Mouse (Mus musculus): ENCODE measurements around the gene Usp7. TPM values are rescaled to one million over a fixed set of nuclear protein-coding genes. Genes with fewer than 3 reads are reported as not detected.
"Not testable (repeated sequence)": the region's sequence is repeated elsewhere in the genome, so short reads cannot be mapped to it uniquely, and the experiment has no call there.

Usp7 gene
- total RNA-seq, 4 experiments from 2014 or later, result 150 to 185 (median 163) TPM

GRCm38 (mm10) chr16:8783198-8783913 is 8.8 kb downstream of the Usp7 start:
- DNase-seq (ENCODE audit: low spot score in 2 of 2), result no peak

GRCm38 (mm10) chr16:8781660-8782059 is 10.4 kb downstream of the Usp7 start:
- DNase-seq (ENCODE audit: low spot score in 2 of 2), result no peak

GRCm38 (mm10) chr16:8781191-8781590 is 10.9 kb downstream of the Usp7 start:
- no peak for DNase-seq (ENCODE audit: low spot score in 2 of 2)

- DNase-seq (ENCODE audit: low spot score in 2 of 2), result no peak
Observed at GRCm38 (mm10) chr16:8780187-8780586, 11.9 kb downstream of the Usp7 start.

DNA sequence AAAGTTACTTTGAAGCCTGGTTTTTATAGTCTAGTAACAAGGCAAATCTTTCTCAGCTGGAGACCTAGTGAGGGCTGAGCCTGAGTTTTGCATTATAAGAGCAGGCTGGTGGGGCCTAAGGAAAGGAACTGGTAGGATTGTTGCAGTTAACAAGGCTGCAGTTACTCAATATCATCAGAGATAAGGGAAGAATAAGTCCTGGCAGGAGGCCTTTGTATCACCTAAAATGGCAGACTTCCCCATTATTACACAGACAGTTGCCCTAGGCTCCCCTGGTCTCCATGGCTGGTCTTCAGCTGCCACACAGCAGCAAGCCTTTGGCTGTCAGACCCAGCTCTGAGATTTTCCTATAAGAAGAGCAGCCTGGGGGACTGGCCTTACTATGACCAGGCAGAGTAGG is 13.4 kb downstream of the Usp7 start:
- DNase-seq (ENCODE audit: low spot score in 2 of 2), result no peak

GRCm38 (mm10) chr16:8777202-8777601 is 14.9 kb downstream of the Usp7 start:
- DNase-seq (ENCODE audit: low spot score in 2 of 2), result no peak

- DNase-seq (ENCODE audit: low spot score in 2 of 2), result no peak
Observed at GRCm38 (mm10) chr16:8776634-8777033, 15.5 kb downstream of the Usp7 start.

DNA sequence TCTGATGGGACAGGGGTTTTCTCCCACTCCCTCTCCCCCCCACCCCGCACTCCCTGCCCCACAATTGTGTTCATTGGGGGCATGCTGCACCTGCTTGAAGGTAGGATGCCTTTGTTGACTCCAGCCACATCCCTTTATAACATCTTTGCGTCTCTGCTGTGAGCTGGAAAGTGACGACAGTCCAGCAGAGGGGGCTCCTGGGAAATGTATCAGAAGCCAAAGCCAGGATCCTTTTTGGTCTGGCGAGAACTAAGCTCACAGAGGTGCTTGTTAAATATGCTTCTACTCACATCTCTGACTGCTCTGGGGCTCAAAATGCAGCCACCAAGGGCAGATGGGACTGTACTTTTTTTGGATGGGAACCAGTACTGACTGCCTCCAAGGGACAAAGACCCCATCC is 21.0 kb downstream of the Usp7 start:
- DNase-seq (ENCODE audit: low spot score in 2 of 2), result no peak

DNA sequence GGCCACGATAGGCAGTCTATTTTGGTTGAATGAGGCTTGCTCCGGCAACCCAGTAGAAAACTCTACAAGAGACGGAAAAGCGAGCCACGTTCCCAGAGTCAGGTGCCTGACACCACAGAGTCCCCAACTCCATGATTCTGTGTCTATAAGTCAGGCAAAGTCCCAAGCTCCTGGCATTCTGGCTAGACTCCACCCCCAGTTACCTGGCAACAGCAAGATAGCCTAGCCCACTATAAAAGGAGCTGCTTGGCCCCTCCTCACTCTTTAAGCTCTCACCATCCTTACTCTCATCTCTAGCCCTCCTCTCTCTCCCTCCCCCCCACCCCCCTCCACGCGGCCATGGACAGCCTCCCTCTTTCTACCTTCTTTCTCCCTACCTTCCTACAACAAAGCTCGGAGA is 21.8 kb downstream of the Usp7 start:
- not testable (repeated sequence) for DNase-seq (ENCODE audit: low spot score in 2 of 2)

GRCm38 (mm10) chr16:8769466-8769865 is 22.6 kb downstream of the Usp7 start:
- DNase-seq (ENCODE audit: low spot score in 2 of 2), result no peak

DNA sequence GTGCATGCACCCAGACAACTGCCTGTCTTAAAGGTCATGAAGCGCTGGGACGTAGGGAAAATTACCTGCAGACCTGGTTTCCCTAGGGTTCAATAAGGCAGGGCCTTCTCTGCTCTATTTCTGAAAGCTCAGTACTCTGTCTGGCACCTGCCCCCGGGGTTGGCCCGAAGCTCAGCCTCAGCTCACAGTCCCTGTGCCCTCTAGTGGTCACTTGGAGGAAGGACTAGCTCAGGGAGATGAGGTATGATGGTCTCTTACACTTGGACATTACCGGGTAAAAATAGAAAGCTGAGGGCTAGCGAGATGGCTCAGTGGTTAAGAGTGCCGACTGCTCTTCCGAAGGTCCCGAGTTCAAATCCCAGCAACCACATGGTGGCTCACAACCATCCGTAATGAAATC is 23.0 kb downstream of the Usp7 start:
- peak; percentile 38 to 46 for DNase-seq (ENCODE audit: low spot score in 2 of 2)

DNA sequence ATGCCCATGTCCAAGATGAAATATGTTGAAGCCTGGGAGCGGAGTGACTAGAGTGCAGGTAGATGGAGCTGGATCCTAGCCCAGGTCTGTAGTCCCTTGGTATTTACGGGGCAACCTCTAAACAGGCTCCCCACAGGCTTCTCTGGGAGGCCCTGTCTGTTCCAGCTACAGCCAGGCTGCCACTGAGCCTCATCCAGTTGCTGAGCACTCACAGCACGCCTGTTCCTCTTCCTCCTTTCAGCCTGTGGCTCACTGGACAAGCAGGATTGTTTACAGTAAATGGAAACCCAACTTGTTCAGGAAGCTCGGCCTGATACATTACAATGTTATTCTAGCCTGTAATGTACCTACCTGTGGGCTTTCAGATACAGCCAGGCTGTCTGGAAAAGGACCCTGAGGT is 23.5 kb downstream of the Usp7 start:
- DNase-seq (ENCODE audit: low spot score in 2 of 2), result no peak

DNA sequence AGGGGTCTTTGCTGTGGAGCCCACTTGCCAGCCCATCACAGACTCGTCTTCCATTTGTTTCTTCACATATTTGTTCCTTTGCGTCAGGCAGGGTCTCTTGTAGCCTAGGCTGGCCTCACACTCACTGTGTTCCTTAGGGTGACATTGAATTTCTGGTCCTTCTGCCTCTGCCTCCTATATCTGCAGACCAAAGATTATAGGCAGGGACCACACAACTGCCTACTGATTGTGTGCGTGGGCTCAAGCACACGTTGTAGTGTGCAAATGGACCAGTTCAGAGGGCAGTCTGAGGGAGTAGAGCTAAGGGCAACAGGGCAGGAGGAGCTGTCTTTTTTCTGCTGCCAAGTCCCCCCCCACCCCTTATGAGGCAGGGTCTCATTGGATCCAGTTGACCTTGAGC is 24.0 kb downstream of the Usp7 start:
- no peak for DNase-seq (ENCODE audit: low spot score in 2 of 2)

GRCm38 (mm10) chr16:8767133-8768052 is 24.7 kb downstream of the Usp7 start:
- no peak for DNase-seq (ENCODE audit: low spot score in 2 of 2)

- DNase-seq (ENCODE audit: low spot score in 2 of 2), result no peak
Observed at GRCm38 (mm10) chr16:8766196-8766595, 25.9 kb downstream of the Usp7 start.

GRCm38 (mm10) chr16:8764124-8764907 is 27.8 kb downstream of the Usp7 start:
- no peak for DNase-seq (ENCODE audit: low spot score in 2 of 2)

GRCm38 (mm10) chr16:8763028-8763427 is 29.1 kb downstream of the Usp7 start:
- DNase-seq (ENCODE audit: low spot score in 2 of 2), result peak in 1 of 2 experiments; percentile 37

DNA sequence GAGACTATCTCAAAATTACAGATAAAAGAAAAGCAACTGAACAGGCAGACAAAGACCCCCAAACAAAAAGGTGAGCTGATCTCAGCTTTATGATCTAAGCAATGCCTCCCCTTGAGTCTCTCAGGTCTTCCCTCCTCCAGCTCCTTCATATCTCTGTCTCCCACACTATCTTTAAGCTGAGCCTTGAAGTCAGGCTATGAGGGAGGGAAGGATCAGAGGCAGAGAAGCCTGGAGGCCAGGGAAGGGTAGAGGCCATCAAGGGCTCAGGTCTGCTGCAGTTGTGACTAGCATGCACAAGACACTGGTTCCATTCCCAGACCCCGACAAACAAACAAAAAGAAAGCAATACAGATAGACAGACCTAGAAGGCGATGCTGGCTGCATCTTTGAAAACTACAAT is 30.2 kb downstream of the Usp7 start:
- DNase-seq (ENCODE audit: low spot score in 2 of 2), result no peak

GRCm38 (mm10) chr16:8761005-8761404 is 31.1 kb downstream of the Usp7 start:
- DNase-seq (ENCODE audit: low spot score in 2 of 2), result no peak

DNA sequence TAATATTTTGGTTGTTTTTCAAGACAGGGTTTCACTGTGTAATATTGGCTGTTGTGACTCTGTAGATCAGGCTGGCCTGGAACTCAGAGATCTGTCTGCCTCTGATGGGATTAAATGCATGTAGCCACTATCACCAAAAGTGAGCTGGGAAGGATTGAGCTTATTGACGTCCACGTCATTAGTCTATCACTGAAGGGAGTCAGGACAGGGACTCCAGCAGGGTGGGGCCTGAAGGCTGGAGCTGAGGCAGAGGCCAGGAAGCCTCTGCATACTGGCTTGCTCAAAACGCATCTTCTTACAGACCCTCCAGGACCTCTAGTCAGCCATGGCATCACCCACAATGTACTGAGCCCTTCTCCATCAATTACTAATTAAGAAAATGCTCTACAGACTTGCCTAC is 33.1 kb downstream of the Usp7 start:
- DNase-seq (ENCODE audit: low spot score in 2 of 2), result no peak

DNA sequence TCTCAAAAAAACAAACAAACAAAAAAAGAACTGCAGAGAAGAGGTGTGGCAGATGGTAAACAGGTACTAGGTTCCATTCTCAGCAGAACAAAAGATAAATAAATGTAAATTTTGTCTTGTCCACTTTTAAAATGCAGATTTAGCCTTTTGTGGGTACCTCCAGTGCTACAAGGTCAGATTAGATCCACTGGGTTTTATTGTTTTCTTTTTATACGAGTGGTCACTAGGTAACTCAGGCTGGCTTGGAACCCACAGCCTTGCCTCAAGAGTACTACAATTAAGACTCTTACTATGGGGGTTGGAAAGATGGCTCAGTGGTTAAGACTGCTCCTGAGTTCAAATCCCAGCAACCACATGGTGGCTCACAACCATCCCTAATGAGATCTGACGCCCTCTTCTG is 33.9 kb downstream of the Usp7 start:
- no peak for DNase-seq (ENCODE audit: low spot score in 2 of 2)

GRCm38 (mm10) chr16:8757586-8757985 is 34.5 kb downstream of the Usp7 start:
- DNase-seq (ENCODE audit: low spot score in 2 of 2), result not testable (repeated sequence)
